Mouse (Mus musculus) monocyte, adult 5-6 weeks (primary cell): ENCODE results near the gene Pitpnc1. TPM values are rescaled to one million over a fixed set of nuclear protein-coding genes. Genes with fewer than 3 reads are reported as not detected.

ENCODE experiments used
- ATAC-seq: fragments of 153-309, 156-312 bp; replicated peaks from 2 replicates; pipeline ENCODE4 v1.8.0; 2017; ENCODE audit warnings: mild to moderate bottlenecking; ENCODE audit not compliant: low TSS enrichment, insufficient number of reproducible peaks, severe bottlenecking, poor library complexity, low FRiP score
- total RNA-seq: library from RNA; stranded (forward); fragments of 200-1000, 200-491, 200-594 nt; gene quantifications from 3 replicates; pipeline ENCODE4 v1.2.3, GENCODE M21; 2017

Pitpnc1 gene
- total RNA-seq, 1 experiment from 2014 or later, result 18.5 TPM

DNA sequence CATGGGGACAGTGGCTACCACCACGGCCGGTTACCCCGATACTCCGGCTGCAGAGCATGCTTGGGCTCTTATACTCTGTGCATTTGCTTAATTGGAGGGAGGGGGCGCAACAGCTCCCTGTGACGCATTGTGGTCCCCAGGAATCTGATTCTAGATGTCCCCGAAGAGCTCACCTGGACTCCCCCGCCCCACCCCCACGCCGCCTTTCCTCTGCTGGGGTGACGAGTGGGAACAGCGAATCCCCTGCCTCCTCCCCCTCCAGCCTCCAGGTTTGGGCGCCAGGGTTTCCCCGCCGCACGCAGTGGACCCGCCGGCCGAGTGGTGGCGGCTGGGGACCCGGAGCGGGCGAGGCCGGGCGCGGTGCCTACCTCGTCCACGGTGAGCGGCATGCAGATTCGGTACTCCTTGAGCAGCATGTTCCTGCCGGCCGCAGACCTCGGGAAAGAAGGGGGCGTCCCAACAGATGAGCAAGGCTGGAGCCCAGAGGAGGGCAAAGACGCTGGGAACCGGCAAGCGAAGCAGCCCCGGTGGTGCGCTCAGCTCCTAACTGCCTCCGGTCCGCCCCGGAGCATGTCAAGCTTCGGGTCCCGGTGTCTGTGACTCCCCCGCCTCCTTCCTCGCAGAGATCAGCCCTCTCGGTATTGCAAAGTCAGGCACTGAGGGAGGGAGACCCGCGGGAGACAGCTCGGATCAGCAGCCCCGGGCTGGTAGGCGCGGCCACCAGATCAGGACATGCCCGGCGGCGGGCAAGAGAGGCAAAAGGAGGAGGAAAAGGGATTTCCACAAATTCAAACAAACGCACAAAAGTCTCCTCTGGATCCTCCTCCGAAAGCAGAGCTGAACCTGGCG is 752 bp downstream of the Pitpnc1 start:
- ATAC-seq, result no peak

DNA sequence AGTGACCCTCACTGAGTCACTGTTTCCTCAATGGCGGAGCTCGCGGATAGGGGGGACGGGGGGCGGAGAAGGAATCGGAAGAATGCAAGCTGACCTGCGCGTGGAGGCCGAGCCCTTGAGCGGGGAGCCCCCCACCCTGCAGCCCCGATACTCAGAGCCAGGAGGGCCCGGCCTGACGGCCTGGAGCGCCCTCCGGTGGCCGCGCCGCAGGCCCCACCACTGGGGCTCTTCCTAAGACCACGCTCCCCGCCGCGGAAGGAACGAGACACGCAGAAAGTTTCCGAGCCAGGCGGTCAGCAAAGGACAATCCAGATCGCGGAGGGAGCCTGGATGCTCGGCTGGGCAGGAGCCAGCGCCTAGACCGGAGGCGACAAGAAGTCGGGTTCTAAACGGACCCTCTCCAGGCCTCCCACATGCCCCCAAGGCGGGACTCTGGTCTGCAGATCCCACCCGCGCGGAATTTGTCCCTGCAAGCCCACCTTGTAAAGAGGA is 1.4 kb downstream of the Pitpnc1 start:
- 0 out of 2 replicates have a peak, but pooled peaks have one; percentile 18 for ATAC-seq

DNA sequence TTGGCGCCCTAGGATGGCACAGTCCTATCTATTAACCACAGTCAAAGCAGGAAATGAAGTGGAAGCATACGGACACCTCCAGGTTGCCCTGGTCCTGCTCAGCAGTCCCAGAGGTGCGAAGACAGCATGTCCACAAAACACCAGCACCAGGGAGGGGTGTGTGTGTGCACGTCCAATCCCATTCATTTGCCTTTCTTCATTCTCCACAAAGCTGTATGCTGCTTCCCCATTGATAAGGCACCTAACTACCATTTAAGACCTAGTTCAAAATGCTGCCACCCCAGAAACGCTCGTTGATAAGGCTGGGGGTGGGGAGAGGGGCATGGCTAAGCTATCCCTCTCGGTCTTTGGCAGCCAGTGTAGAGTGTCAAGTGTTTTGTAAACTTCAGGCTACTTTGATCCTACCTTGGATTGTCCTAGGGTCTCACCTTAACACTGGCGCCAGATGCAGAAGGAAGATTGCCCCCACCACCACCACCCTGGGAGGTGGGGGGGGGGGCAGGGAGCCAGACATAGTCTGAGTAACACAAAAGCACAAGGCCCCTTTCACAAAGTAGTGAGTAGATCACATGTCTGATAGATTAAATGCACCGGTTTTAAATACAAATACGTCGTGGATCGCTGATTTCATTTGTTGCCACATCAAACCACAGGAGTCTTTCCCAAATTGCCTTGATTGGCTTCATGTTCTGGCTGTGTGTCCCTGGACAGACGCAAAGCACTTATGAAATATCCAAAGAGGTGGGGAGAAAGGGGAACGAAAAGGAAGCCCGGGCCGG is 2.1 kb downstream of the Pitpnc1 start:
- no peak for ATAC-seq

- no peak for ATAC-seq
These were observed 3.7 kb downstream of the Pitpnc1 start for GRCm38 (mm10) chr11:107466611-107467391.

GRCm38 (mm10) chr11:107465969-107466368 is 4.5 kb downstream of the Pitpnc1 start:
- ATAC-seq, result no peak

DNA sequence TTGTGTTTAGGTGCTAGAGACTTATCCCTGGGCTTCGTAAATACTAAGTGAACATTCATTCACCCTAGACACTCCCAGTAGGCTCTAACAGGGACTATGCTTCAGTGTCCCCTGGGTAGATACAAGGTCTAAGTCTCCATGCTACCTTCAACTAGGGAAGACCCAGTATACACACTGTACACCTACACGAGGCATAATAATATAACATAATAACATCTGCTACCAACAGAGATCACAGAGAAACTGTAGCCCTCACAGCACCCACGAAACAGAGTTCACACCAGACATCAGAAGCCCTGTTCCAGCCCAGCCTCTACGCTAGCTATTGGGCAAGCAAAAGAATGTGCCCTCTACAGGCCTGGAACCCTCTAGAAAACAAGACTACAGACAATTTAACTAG is 5.5 kb downstream of the Pitpnc1 start:
- no peak for ATAC-seq

DNA sequence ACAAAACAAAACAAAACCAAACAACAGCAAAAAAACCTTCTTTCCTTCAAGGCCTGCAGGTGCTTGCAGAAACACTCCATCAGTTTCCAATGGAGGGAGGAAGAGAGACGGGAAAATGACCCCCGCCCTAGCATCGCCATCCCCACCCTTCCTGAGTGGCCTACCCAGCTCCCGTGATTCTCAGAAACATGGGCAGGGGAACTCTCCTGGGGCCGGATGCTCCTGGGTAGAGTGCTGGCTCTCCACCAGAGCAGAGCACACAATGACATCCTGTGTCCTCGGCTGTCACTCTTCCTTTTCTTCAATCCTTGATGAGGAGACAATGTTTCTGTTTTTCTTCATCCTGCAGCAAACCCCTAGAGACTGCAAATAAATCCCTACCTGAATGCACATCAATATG is 6.4 kb downstream of the Pitpnc1 start:
- ATAC-seq, result no peak

DNA sequence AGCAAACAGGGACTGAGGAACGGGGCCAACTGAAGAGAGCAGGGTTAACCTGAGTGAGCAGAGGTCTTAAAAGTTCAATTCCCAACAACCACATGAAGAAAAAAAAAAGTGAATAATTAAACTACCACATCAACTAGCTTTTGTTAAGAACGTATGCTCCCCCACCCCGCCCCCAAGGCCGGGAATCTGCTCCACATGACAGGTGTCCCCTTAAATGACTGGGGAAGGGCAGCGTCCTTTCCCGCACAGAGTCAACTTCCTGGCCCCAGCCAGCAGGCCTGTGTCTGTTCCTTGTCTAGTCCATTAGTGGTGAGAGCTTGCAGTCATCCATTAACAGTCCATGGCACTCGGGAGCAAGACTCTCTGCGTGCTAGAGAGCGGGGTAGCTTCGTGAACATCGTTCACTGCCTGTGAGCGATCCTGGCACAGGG is 7.2 kb downstream of the Pitpnc1 start:
- ATAC-seq, result no peak

GRCm38 (mm10) chr11:107462478-107462877 is 8.0 kb downstream of the Pitpnc1 start:
- ATAC-seq, result no peak

- no peak for ATAC-seq
These were observed 10.7 kb downstream of the Pitpnc1 start for GRCm38 (mm10) chr11:107459828-107460227.

DNA sequence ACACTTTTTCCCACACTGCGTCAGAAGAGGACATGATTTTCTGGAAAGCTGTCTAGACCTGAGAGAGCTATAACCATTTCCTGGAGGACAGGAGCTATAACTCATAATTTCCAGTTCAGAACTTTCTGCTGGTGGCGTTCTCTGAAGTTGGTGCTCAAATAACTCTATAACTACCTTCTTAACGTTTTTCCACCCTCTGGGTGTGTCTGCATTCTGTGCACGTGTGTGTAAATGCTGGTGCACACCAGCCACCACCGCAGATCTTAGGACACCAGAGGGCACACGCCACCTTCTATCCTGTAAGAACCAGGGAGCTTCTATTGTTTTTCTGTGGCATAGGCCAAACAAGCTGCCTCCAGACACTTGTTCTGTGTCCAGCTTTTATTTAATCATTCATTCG is 11.5 kb downstream of the Pitpnc1 start:
- ATAC-seq, result no peak

DNA sequence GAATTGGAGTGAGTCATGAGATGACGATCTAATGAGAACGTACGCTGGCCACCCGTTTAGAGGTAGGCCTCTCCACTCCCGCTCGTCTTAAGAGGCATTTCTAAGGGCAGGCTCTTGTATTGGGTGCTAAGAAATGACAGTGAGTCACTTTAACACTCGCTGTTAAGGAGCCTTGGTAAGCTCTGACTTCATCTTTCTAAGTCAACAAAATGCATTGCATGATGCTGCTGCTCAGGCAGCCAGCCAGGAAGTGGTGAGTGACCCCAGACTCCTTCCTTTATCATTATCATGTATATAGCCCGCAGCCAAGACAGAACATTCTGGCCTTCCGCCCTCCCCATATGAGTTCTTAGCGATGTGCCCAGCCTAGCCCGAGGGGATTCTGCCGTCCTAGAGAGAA is 12.2 kb downstream of the Pitpnc1 start:
- peak; percentile 73 for ATAC-seq

DNA sequence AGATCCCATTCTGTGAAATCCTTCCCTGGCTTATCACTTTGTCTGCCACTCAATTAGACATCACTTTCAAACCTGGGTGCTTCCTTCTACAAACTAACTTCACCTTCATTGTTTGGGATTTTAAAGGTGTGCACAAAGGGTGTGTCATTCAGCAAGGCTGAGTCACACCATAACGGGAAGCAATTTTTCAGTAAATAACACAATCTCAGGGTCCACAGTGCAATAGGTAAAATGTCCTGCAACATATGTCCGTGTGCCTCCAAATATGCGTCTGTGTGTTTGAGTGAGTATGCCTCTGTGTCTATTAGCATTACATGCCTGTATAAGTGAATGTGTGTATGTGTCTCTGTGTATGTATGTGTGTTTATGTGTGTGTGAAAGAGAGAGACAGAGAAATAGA is 13.2 kb downstream of the Pitpnc1 start:
- ATAC-seq, result no peak

DNA sequence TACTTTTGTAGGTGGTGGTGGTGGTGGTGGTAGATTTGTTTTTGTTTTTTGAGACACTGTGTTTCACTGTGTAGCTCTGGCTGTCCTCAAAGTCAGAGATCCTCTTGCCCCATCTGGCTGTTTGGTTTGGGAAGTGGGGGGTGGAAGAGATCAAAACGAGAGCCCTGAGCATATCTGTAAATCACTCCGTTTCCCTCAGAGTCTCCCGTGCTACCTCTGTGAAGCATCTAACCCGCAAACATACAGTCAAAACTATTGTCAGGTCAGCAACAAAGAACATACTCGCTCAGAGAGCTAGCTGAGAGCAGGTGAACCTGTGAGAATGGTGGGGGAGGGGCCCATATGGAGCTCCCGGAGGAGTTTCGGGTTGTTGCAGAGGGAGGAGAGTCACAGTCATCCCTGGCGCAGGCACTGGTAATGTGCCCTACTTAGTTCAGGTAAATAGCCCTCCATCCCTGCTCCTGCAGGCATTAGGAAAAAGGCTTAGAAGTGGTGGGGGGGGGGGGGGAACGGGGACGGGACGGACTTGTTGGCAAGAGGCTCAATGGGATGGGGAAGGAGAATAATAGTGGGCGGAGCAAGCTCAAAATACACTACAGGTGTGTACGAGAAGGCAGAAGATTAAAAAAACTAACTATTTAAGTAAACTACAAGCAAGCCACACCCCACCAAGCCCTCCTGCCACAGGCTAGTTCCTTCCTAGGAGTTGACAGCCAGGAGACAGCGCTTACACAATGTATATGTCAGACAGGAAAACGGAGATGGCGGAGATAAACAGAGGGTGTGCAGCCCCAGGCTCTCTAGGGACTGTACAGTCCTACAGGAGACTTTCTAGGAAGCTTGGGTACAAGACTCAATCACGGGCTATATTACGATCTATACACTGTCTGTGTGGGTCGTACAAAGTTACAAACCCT is 15.7 kb downstream of the Pitpnc1 start:
- no peak for ATAC-seq

DNA sequence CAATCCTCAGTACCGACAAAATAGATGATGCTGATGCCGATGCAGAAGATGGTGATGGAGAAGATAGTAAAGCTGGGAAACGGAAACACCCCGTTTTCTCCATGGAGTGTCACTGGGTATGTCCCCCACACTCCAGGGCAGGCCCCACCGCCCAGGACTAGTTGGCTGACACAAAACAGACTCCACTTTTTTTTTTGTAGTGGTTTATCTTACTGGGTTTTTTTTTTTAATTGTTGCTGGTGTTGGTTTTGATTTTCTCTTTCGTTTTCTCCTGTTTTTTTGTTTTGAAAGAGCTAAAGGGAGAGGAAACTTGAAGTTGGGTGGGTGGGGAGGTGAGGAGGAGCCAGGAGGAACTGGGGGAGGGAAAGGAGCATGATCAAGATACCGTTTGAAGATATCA is 18.4 kb downstream of the Pitpnc1 start:
- ATAC-seq, result no peak

- peak; percentile 67 for ATAC-seq
These were observed 19.4 kb downstream of the Pitpnc1 start for GRCm38 (mm10) chr11:107451106-107451505.

DNA sequence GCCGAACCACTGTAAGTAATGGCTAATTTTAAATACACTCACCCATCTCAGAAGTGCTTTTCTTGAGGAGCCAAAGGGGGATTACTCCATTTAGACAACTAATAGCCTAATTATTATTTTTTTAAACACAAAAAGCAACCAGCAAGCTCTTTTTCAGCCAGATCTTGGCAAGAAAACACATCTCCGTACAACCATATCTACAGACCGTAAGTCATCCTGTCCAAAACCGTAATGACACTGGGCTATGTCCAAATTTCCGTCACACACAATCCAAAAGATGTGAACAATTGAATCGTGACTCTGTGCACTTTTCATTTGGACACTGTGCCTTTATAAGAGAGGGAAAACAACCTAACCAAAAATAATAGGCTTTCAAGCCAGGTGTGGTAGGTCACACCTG is 20.4 kb downstream of the Pitpnc1 start:
- no peak for ATAC-seq
